Mouse (Mus musculus) bone marrow macrophage, adult 2 months (primary cell): ENCODE data around the gene Nabp2.

ENCODE experiments used
- CTCF ChIP-seq: IDR thresholded peaks from 2 replicates; pipeline ENCODE4 v1.5.1; 2012; ENCODE audit warnings: low read depth, mild to moderate bottlenecking, low read length, moderate library complexity
- POLR2A ChIP-seq: IDR thresholded peaks from 2 replicates; pipeline ENCODE4 v1.6.1; 2012; ENCODE audit warnings: mild to moderate bottlenecking, low read depth, low read length, borderline replicate concordance

DNA sequence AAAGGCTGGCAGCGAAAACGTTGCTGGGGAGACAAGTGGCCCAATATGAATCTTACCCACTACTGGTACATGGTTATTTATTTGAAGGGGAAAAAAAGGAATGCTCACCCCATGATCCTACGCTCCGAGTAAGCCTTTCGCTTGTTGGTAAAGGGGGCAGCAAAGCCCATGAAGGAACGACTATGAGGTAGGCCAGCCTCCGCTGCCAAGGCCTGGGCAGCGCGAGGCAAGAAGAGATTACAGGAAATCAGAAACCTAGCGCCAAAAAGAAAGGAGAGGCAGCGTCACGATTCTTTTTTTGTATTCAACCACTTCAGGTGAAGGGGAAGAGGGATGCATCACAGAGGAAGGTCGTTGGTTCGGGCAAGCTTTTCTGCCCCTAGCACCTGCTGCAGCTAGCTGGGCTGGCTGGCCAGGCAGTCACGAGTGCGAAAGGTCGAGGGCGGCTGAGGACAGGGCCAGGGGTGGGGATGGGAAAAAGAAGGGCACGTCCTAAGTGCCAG is 43.3 kb downstream of the Nabp2 start:
- no peak for TF ChIP-seq CTCF
- TF ChIP-seq POLR2A, result no peak
